Mouse (Mus musculus): ENCODE results near the gene Nrap.
"Not testable (repeated sequence)": the region's sequence is repeated elsewhere in the genome, so short reads cannot be mapped to it uniquely, and the experiment has no call there.

Gene Nrap

DNA sequence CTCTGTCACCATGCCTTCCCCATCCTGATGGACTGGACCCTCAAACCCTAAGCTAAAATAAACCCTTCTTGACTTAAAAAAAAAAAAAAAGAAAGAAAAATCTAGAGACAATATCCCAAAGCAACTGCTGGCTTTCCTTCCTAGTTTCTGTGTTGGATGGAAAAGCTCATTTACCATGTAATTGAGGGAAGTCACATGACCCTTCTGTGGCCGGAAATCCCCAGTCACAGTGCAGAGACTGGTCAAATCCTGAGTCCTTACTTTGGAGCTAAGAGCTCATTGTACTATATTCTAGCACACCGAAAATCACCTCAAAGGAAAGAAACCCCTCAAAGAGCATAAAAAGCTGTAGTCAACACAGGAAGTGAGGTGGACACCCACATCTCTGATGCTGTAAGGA is 30.9 kb downstream of the Nrap start:
- DNase-seq = no peak

DNA sequence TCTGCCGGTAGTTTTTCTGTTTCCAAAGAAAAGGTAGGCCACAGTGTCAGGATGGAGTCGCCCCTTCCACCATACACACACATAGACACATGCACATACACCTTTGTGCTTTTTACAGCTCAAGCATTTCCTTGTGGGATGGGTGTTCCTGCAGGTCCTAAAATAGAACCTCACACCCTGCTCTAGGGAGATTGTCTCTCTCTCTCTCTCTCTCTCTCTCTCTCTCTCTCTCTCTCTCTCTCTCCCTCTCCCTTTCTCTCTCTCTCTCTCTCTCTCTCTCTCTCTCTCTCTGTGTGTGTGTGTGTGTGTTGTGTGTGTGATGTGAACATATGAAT is 32.5 kb downstream of the Nrap start:
- DNase-seq = not testable (repeated sequence)

DNA sequence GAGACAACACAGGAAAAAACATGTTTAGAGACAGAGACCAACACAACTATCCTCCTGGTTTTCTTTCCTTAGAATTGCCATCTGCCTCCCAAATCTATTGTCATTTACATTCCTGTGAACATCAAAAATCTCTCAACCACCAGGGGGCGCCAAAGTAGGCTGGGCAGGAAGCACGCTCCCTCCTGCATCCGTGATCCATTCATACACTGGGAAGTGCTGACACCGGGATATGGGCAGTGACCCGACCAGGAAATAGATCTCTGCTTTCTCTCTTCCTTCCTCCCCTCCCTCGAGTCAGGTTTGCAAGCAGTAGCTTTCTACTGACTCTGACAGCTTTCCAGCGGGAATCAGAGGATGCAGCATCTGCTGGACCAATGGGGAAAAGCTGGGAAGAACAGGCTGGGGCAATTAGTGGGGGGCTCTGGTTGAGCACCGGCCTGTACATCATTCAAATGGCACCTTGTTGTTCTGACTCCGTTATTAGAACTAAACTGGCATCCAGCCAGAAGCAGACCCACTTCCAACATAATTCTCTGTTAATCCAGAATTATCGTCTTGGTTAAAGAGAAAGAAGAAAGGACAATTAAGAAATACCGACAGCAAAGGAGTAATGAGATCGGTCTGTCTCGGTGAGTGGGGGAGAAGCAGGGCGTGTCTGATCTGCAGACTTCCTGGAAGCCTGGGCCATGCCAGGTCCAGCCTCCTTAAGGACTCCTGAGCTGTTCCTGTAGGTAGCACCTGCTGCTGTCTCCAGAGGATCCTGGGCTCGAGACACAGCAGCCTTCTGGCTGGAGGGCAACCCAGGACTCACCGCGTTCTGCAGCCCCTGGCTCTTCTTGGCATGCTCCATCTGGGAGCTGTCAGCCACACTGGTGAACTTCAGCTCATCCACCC is 33.1 kb downstream of the Nrap start:
- no peak for DNase-seq

DNA sequence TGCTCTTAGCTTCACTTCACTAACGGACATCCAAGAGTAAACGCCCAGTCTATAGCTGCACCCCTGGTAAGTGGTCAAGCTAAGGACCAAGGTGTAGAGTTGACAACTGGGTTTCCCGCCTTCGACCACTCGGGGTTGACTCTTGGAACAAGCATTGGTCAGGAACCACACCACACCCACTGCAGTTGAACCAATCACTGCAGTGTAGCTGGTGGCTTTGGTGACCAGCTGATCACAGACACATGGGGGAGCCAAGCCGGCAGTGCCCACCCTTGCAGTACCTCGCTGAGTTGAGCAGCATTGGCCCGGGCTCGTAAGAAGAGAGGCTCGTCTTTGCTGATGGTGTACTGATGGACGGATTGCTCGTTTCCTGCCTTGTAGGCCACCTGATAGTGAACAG is 34.6 kb downstream of the Nrap start:
- no peak for DNase-seq

DNA sequence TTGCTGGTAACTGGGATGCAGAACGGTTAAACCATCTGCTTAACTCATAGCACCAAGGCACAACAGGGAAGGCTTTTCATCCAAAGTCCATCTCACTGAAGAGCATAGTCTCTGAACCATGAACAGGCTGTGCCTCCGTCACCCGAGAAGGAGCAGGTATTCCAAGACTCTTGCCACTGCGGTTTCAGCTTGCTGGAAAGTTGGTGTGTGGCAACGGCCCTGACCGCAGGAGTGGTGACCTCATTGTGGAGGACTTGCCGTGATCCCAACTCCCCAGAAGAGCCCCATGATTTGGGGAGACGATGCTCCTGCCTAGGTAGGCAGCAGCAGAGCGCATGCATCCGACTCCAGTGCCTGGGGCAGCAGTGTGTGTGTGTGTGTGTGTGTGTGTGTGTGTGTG is 36.1 kb downstream of the Nrap start:
- no peak for DNase-seq

DNA sequence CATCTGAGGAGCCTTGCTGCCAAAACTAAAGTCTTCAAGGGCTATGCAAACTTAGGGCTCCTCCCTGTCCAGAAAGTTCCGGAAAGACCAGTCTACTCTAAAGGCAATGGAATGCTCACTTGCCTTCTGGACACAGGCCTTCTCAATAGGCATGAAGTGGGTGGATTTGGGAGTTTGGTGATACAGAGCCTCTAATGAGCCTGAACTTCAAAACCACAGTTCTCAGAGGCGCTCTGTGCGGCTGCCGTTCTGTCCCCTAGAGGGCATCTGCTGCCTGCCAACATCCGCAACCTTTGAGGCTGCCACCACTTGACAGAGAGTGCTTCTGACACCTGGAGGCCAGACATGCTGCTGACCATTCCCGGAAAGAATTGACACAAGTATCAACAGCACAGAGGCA is 40.5 kb downstream of the Nrap start:
- DNase-seq = no peak

DNA sequence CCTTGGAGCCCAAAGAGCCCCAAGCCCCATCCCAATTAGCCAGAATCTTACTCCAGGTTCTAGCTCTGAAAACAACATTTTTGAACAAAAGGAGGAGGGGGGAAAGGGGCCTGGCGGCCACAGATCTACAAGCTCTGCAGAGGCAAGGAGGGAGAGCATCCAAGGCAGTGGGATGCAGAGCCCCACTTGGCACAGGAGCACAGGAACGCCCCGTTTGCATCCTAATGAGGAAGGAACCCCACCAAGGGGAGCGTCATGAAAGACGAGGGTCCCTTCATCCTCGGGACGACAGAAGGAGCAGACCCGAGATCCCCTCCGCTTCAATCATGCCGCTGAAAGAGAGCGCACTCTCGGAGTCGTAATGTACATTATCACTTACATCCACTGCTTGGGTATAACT is 43.1 kb downstream of the Nrap start:
- no peak for DNase-seq

DNA sequence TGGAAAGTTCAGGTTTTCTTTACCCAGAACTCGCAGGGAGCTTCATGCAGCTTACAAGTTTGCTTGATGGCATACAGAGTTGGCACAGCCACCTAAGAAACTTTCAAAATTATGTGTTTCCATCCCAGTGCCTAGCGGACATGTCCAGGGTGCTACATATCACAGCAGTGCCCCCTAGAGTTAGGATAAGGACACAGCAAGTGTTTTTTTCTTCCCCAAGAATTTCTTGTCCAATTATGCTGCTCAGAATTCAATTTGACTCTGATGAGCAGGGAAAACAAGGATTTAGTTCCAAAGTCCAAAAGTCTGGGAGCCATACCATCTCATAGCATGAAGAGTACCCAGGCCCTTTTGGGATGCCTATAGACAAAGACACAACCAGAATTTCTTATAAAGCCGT is 43.8 kb downstream of the Nrap start:
- DNase-seq = no peak

DNA sequence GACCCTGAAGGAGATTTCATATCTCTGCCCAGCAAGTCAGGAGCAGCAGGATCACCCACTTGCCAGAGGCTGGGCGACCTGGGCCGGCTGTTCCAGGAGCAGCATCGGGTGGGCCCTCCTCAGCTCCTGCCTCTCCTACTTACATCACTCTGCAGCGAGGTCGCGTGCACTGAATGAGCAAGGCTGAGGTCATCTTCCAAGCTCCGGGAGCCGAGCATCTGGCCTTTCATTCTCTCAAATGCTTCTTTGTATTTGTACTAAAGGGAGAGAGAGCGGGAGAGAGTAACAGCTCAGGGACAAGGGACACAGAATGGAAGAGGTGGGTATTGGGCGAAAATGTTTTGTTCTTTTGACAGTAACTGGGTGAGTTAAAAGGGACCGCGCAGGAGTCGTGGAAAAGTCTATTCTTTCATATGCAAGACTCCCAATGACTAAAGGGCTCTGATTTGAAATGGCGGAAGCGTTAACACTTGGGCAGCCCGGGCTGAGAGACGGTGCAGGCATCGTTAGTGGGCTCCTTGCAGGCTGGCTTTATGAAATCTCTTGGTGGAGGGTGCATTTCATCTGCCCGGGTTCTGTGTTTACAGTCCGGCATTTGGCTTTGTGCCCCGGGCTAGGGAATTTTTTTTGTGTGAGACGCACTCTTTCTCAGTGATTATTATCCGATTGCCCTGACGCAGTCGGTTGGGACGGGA is 45.8 kb downstream of the Nrap start:
- DNase-seq = no peak

DNA sequence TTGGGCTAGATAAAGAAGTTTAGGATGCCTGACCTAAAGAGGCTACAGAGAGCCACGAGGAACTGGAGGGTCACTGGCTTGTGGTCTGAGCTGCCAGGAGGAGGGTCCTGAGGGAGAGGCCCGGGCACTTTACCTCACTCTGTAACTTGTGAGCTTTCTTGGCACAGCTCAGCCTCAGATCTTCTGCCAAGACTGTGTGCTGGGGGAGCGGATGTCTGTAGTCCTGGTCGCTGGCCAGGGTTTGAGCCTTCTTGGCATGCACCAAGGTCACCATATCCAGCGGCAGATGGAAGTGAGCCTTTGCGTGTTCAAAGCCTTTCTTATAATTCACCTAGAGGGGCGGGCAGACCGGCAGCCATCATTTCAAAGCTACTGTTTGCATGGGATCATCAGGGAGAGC is 47.8 kb downstream of the Nrap start:
- DNase-seq = peak; percentile 15

DNA sequence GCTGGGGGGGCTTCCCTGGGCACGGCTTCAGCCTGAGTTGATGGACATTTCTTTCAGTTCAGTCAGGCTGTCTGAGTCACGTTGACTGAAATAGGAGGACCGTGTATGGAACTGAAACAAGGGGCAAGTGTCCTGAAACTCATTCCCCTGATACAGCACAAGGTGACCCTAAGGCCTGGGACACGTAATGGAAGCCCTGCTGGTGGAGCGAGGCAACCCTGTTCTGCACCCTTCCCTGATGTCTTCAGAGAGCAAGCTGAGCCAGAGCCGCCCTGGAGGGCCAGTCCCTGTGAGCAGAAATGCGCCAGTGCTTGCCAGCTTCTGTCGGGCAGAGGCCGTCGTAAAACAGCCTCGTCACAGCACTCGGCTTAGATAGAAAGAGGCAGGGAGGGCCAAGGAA is 53.0 kb downstream of the Nrap start:
- no peak for DNase-seq

DNA sequence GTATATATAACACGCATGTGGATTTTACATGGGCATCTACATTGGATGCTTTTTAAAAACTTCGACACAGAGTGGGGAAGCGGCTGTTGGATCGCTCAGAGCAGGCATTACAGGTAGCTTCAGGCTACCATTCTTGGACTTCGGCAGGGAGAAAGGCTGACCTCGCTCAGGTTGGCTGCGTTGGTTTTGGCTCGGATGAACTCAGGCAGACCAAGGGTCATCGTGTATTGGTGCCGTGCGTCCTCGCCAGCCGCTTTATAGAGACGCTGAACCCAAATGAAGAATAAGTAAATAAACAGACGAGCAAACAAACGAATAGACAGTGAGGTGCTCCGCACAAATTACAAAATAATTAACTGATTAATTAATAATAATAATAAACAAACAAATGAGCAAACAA is 53.5 kb downstream of the Nrap start:
- no peak for DNase-seq

DNA sequence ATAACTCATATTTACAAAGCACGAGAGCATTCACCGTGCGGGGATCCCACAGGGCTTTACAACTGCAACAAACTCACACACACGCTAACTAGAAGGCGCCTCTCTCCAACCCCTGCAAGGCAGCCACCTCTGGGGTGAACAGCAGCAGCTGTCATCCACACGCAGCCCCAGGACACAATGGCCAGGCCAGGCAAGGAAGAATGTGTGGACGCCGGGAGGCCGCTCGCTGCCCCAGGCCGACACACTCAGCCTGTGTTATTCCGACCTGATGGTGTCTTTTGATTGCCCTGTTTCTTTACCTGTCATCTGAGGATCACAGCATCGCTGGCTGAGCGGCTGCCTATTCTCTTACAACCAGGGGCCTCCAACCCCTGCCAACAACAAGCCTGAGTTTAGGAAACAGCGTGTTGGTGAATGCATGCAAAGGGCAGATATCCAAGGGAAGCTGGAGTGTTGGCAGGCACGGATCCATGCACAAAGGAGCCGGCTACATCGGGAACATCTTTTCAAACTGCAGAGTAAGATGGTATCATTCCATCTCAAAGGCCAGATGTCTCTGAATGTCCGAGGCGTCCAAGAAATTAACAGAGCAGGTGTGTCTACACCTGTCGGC is 63.5 kb downstream of the Nrap start:
- DNase-seq = no peak

DNA sequence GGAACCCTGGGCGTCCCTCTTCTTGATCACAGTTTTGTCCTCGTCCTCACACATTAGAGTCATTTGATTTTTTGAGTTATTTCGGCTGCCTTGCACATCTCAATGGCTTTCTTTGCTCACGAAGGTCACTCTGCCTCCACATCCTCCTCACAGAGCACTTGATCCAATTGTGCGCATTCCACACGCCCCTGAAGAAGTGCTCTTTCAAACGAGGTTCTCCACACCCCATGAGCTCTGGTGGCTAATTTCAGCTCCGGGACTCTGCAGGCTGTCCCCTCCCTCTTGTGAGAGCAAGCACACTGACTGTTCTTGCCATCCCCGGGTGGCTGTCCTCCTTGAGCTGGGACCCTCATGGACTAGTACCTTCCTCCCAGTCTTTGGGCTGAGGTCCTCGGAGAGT is 64.2 kb downstream of the Nrap start:
- no peak for DNase-seq

DNA sequence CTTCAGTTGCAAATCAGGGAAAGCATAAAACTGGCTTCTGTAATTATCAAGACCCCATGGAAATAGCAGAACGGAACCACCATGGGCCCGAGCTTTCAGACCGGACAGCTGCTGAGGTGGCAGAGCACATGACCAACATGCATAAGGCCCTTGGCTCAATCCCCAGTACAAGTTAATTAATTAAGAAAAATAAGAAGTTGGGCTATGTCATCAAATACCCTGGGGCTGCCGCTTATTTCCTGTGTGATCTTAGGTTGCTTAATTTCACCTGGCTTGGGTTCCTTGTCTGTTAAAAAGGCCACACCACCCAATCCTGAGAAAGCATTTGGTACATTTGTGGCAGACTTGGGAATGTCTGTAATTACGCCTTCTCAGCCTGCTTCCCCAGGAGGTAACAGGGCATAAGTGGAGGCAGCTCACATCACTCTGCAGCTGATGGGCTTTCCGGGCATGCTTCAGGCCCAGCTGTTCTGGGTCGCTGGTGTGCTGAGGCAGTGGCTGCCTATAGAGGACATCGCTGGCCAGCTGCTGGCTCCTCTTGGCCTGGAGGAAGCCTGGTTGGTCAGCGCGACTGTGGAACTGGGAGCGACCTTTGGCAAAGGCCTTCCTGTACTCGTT is 68.4 kb downstream of the Nrap start:
- no peak for DNase-seq

DNA sequence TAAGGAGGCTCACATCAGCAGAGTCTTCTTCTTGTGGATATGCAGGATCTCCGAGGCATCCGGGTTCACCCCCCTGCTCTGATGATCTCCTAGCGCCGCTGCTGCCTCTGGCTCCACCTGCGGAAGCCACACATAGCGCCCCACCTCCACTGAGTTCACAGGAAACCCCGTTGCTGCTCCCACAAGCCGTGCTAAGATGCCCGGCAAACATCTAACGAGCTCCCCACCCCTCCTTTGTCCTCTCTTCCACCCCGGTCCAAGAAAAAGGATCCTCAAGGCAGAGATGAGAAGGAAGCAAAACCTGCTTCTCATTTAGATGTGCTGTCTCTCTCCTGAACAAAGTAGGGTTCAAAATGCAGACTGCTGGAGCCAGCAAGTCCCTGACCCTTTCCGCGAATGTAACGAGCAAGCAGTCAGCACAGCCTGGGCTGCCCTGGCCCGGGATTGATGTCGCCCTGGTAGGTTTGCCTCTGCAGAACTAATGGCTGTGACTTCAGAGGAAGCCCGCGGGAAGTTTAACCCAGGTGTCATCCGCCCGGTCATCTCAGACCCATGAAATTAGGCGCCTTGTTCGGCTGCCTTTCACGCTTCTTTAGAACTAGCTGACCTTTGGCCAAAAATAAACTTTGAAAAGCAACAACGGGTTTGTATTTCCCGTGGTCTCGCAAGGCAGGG is 69.5 kb downstream of the Nrap start:
- DNase-seq = no peak

DNA sequence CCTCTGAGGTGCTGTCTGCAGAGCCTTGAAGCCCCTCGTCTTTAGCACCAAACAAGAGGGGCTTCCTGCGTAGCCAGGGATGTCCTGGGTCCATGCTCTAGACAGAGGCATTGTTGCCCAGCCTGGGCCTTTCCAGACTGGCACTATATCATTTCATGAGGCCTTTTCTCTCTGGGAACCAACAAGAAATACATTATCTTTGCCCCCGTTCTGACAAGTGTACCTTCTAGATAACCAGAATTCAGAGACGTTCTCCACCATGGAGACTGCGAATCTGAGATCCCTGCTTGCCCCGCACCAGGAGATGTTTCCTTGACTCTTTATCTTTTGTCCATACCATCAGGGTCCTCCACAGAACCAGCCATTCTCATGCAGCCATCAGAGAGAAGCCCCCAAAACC is 70.2 kb downstream of the Nrap start:
- no peak for DNase-seq

DNA sequence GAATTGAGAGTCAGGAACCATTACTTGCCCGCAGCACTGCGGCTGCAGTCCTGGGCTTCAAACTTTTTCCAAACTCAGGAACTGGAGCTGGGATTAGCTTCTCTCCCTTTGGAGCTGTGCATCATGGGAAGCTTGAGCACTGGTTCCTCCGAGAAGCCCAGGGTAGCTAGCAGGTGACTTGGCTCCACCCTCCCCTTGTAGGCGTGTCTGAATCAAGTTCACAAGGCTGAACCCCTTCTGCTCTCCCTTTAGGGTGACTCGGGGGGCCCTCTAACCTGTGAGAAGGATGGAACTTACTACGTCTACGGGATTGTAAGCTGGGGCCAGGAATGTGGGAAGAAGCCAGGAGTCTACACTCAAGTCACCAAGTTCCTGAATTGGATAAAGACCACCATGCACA is 70.6 kb downstream of the Nrap start:
- no peak for DNase-seq

DNA sequence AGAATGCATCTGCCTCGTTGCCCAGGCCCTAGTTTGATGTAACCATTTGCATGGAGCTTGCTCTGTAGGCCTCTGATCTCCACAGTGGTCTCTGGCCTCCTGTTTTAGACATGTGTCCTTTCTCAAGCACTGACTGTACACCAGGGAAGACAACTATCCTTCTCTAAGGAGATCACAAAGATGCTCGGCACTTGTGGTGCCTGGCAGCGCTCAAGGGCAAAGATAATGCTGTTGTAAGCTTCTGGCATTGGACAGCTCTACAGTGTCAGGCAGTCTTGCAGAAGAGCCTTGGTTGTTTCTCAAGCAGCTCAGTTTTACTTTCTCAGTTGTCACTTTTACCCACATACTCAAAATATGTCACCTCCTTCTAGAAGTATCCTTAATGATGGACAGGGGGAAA is 73.3 kb downstream of the Nrap start:
- DNase-seq = no peak

DNA sequence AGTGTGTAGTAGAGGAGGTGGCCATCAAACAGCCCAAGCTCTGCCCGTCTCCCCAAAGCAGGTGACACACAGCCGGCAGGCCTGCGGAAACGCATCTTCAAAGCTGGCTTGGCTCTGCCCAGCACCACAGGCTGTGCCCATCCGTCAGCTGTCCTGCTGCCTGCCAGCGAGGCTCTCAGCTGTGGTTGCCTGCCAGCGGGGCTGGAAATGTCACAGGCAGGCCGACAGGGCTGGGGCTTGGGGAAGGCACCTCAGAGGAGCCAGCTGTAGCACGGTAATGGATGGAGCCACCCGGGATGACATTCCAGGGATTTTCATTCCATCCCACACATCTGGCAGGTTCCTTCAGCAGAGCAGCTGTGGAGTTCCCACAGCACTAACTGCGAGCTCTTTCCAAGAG is 89.0 kb downstream of the Nrap start:
- no peak for DNase-seq

DNA sequence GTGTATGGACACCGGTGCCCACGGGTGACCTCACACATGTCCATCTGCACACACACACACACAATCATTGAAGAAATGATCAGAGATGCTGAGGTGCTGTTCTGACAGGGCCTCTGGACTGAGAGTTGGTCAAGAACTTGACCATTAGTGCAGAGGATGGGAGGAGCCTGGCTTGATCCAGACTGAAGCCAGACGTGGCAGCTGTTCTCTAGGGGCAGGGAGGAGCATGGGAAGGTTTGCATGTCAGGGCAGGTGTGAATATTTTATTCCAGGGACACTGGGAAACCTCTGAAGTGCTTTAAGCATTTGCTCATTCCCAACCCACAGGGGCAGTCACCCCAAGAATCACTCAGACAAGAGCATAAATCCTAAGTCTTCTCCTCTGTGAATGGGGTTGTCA is 92.6 kb downstream of the Nrap start:
- DNase-seq = no peak

DNA sequence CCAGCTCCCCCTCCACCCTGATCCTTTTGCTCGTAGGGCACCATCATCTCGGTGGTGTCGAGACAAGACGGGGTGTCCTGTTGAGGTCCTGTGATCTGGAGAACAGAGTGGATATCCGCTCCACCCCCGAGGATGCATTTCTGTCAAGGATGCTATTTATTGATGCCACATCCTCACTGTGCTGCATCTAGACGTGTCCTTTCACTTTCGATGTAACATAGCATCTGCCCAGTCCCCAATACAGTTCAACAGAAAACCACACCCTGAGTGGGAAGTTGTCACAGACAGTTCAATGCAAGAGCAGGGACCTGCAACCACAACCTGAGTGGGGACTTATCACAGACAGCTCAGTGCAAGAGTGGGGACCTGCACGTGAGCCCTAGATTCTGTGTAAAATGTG is 93.2 kb downstream of the Nrap start:
- no peak for DNase-seq

DNA sequence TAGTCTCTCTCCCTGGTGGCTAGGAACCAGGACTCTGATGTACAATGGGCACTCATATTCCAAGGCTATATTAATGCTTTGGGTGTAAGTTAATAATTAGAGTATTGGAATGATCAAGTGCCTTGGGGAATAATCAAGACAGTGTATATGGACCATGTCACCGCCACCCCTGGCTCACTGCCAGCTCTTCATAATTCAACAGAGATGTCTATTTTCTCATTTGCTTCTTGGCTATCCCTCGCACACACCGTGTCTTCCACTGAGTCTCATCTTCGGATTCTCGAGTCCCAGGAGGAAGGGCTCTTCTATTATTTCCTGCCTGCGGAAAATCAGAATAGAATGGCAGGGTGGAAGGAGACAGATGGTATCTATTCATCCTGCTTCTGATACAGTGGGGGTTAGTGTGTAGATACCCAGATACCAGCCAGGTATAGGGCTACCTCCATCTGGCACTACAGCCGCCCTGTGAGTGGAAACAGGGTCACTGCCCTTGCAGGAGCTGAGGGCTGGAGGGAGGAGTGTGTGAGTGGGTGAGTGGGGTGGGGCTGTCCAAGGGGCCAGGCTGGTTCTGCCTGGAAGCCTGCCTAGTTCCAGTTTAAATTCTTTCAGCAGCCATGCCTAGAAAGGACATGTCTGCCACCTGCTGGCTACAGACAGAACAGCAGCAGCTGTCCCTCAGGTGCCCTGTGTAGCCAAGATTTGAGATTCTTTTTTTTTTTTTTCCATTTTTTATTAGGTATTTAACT is 95.0 kb downstream of the Nrap start:
- peak; percentile 87 for DNase-seq
